ENCODE assay signal across 8 mouse cellular contexts in the genomic region with DNA sequence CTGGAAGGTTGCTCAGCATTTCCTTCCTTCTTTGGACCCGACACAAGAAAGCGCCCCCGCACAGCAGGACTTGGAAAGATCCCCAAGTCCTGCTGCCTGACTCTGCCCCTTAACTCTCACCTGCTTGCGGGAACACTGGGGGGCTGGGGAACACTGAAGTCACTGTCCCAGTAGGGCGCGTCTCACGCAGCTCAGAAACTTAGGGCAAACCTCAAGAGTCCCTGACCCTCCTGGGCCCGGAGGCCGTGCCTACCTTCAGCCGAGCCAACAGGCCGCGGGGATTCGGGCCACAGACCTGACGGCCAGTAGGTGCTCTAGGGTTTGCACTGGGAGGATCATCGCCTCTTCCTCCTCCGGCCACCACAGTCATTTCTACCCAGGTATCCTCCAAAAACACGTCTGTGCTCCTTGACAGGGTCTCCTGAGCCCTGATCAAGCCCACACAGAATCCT. TPM values are rescaled to one million over a fixed set of nuclear protein-coding genes. Genes with fewer than 3 reads are reported as not detected.
DNase-seq lines count a peak whose midpoint lies in the region; ATAC-seq and TF ChIP-seq lines count a peak whose summit lies in the region.

No protein-coding gene starts in this region.

- no peaks in the 10 kb centered on the region for H3K4me1 ChIP-seq in heart, adult 2 months (ENCODE audit: control insufficient read depth, insufficient read depth, low read length)
- peaks cover 31% of the 10 kb centered on the region for H3K4me1 ChIP-seq in midbrain, embryonic 12.5 days

- no peaks in the 10 kb centered on the region for H3K9me3 ChIP-seq in midbrain, embryonic 12.5 days

- TF ChIP-seq EP300 in heart, adult 2 months (IDR thresholded peaks at IDR 0.05; ENCODE audit: insufficient read depth, low read depth, low read length): no peak

- peak overlapping the region; percentile 62 for H3K4me2 ChIP-seq in midbrain, embryonic 12.5 days (replicated peaks)

- peaks cover 5% of the 10 kb centered on the region; the same call in 1 of the 2 replicates for H3K27me3 ChIP-seq in heart, adult 2 months (ENCODE audit: control insufficient read depth, insufficient read depth, low read length)
- peaks cover 52% of the 10 kb centered on the region for H3K27me3 ChIP-seq in midbrain, embryonic 12.5 days

- no peaks in the 10 kb centered on the region for H3K36me3 ChIP-seq in heart, adult 2 months (ENCODE audit: control insufficient read depth, insufficient read depth, low read length)
- no peaks in the 10 kb centered on the region for H3K36me3 ChIP-seq in midbrain, embryonic 12.5 days

- peak in 1 of 2 experiments; percentile 31 for DNase-seq in heart, adult 2 months
- DNase-seq in heart, postnatal 36 days: no peak
- peak; percentile 62 for DNase-seq in embryo, embryonic 10 days (ENCODE audit: low spot score)
- peak; percentile 40 for DNase-seq in heart, postnatal 4 days
- no peak for DNase-seq in gastrocnemius, postnatal 14 days
- no peak for DNase-seq in right cerebral cortex, adult 18-20 months
- no peak for DNase-seq in right cerebral cortex, postnatal 36 days (ENCODE audit: low spot score in 2 of 2)

- no peak for TF ChIP-seq CTCF in heart, adult 2 months (IDR thresholded peaks at IDR 0.05)

- peak overlapping the region; percentile 2 for H3K9ac ChIP-seq in heart, adult 2 months (ENCODE audit: low read depth, low read length)
- H3K9ac ChIP-seq in midbrain, embryonic 12.5 days (replicated peaks): peak overlapping the region; percentile 60; the same call in 1 of the 2 replicates

- no peak for ATAC-seq in midbrain, embryonic 12.5 days (ENCODE audit: low FRiP score, low read depth)

- TF ChIP-seq POLR2A in heart, adult 2 months (IDR thresholded peaks at IDR 0.05; ENCODE audit: insufficient read depth, low read depth, low read length): no peak

- no peaks in the 10 kb centered on the region for H3K79me2 ChIP-seq in heart, adult 2 months (replicated peaks; ENCODE audit: control insufficient read depth, insufficient read depth, low read length)

- 32% methylated on average over 17 of the region's 17 CpGs for WGBS in heart, adult 2 months
- 2% methylated on average over 17 of the region's 17 CpGs for WGBS in midbrain, embryonic 12.5 days

- no peak overlapping the region; the same call in 1 of the 2 replicates for H3K27ac ChIP-seq in heart, adult 2 months
- H3K27ac ChIP-seq in midbrain, embryonic 12.5 days (replicated peaks): no peak overlapping the region

- intact Hi-C loops in heart, adult 2 months (cut with DNase I): loop anchor here (2.0 kb wide), 1 partner anchor 22 kb away; no protein-coding TSS in a partner anchor
- intact Hi-C loops in heart, postnatal 36 days (cut with DNase I): loop anchor here (5.0 kb wide), 2 partner anchors 72 to 73 kb away; no protein-coding TSS in a partner anchor
- intact Hi-C loops in gastrocnemius, postnatal 14 days (cut with DNase I; ENCODE audit: low total_unique reads): loop anchor here (5.0 kb wide), 1 partner anchor 162 kb away; no protein-coding TSS in a partner anchor

- peak overlapping the region; percentile 55 for H3K4me3 ChIP-seq in heart, adult 2 months
- H3K4me3 ChIP-seq in midbrain, embryonic 12.5 days: peak overlapping the region; percentile 53

RNA-seq across cellular contexts. Expression of a gene that starts 1.2 kb away (rescaled TPM):
- 1 to 10 TPM; 1.1 to 1.9 TPM for total RNA-seq in heart, adult 2 months (2021)
- polyA plus RNA-seq in heart, adult 2 months (2012; rRNA removed): 1.5 and 1.6 TPM in 2 replicates
- total RNA-seq in heart, postnatal 36 days (2021): 1 to 10 TPM; 1.3 to 1.9 TPM
- total RNA-seq in heart, postnatal 4 days (2021): 10 to 100 TPM; 13.2 to 14.6 TPM
- polyA plus RNA-seq in midbrain, embryonic 12.5 days (2016; fragmentation: Nextera tagmentation; extraction: Ambion mirVana): 9.7 and 11.7 TPM in 2 replicates
- 1 to 10 TPM; 2.4 to 2.5 TPM for total RNA-seq in gastrocnemius, postnatal 14 days (2021)

Comparison
In these comparisons a context has a peak if more than half of its experiments do, and no peak if none do; other contexts are left out.
1. DNase-seq: peak in embryo, embryonic 10 days (single experiment) and heart, postnatal 4 days (single experiment); none in heart, postnatal 36 days (0 of 2), gastrocnemius, postnatal 14 days (single experiment), right cerebral cortex, adult 18-20 months (single experiment) and right cerebral cortex, postnatal 36 days (0 of 2).
2. RNA of a gene that starts 1.2 kb away (total RNA-seq): 13.2 to 14.6 TPM in heart, postnatal 4 days; 2.4 to 2.5 TPM in gastrocnemius, postnatal 14 days, 1.1 to 1.9 TPM in heart, adult 2 months and 1.3 to 1.9 TPM in heart, postnatal 36 days; every median in the first group is over 4 times any median in the second.